Mouse (Mus musculus) cerebellum, adult 18-20 months (tissue): ENCODE results near the gene R3hdm4.

ENCODE experiments used
- DNase-seq, 2 experiments: peaks; one replicate each; pipeline ENCODE4 v3.0.0; 2021

R3hdm4 gene

DNA sequence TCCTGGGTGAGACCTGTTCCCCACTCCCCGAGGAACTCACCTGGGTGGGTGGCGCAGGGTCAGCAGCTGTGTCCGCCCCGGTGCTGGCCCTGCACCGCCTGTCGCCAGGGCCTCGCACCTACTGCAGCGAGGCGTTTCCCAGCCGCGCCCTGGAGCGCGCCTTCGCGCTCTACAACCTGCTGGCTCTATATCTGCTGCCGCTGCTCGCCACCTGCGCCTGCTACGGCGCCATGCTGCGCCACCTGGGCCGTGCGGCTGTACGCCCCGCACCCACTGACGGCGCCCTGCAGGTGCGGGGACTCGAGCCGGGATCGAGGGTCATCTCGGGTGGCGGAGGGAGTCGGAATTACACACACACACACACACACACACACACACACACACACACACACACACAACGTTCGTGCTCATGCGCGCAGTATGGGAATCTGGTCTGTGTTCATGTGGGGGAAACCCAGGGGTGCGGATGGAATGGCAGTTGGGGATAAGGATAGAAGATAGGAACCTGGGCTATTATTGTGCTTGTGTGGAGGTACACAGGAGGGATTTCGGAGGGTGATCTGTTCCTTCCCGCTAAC, at the start of gene R3hdm4:
R3hdm4 (minus strand) TSS at position 251 of the 578 bp plus-strand sequence.
- peak in 1 of 2 experiments; percentile 50 for DNase-seq

DNA sequence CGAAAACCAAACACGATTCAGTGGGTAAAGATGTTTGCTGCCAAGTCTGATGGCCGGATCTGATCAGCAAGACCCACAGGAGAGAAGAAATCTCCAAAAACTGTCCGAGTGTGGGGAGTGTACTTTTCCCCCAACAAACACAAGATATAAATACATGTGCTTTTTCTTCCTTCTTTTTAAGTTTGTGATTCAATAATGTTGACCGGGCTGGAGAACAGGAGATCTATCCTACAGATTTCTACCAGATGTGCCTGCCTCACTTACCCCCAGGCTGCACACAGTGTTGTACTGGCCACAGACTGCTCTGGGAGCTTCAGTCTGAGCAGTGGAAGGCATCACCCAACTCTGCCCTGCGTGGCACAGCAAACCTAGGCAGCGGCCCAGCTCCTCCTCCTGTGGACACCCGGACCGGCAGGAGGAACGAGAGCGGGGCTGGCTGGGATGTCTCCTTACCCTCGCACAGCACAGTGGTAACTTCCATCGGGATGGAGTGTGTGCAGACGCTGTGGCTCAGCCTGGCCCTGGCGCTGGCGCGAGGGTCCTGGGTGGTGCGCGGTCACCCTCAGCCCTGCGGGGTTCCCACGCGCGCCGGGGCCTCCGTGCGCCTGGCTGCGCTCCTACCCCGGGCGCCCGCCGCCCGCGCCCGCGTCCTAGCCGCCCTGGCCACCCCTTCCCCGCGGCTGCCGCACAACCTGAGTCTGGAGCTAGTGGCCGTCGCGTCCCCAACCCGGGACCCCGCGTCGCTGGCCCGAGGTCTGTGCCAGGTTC, 49.6 kb upstream of the R3hdm4 start, which contains the start of gene Grin3b:
Grin3b (plus strand) TSS at position 301 of the 768 bp plus-strand sequence.
- peak; percentile 41 to 53 for DNase-seq

DNA sequence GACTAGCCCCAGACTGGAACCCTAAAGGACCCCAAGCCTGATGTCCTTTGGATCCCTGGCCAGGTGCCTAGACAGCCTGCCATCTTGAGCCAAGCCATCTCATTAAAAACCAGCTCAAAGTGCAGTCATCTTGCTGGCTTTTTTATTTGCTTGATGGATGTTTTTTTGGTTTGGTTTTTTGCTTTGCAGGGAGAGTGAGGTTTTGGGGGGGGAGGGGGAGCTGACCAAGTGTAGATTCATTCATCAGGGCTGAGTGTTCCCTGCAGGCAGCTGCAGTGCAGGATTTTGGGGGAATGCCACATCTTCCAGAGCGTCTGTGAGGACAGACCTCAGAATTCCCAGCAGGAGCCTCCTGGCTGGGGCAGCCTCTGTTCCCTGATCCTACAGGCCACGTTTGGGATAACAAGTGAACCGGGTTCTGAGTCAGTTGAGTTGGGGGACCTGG, 48.1 kb upstream of the R3hdm4 start:
- no peak for DNase-seq

DNA sequence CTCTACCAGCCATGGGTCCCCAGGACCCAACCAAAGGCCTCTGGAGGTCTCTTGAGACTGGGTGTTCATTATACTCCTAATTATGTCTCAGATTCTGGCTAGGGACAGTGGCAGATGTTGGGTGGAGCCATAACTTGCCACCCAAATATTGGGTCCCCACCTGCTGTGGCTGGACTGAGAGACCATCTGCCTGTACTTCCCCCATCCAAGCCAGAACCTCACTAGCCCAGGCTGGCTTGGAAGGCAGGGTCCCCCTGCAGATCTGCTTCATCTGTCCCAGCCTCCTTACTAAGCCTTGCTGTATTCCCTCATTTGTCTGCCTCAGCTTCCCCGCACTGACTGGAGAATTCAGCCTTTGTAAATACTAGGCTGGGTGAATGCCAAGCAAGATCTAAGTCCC, 47.2 kb upstream of the R3hdm4 start:
- no peak for DNase-seq

DNA sequence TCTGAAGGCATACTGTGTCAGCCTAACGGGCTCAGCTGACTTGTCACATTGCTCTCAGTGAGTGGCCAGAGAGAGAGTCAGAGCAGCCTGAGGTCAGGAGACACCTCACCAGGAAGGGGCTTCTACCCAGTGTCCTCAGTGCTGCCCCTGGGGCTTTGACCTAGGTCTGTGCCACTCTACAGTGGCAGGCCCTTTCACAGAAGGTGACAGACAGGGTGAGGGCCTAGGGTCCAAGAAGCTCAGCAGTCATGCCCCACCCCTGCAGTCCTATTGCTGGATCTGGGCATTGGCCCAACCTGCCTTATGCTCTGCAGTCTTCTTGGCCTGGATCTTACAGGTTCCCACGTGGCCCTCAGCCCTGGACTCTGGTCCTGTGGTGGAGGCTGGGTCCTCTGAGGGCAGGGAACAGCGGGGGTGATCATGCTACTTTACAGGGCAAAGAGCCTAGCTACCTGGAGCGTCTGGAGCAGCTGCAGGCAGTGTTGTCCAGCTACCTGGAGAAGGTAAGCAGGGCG, 45.9 kb upstream of the R3hdm4 start:
- peak; percentile 61 to 64 for DNase-seq

DNA sequence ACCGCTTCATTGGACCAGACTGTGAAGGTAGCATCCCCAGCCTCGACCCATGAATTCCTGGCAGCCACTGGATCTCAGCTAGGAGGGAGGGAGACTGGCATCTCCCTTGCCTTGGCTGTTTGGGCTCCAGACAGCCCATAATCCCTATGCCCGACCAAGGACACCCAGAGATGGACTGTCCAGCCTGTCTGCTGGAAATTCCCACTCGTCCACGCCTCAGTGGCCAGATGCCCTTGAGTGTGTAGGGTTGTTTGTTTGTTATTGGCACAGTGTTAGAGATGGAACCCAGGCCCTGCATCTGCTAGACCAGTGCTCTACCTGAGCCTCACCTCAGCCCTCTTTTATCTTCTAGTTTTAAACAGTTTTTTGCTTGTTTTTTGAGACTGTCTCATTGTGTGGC, 44.3 kb upstream of the R3hdm4 start:
- DNase-seq: no peak

DNA sequence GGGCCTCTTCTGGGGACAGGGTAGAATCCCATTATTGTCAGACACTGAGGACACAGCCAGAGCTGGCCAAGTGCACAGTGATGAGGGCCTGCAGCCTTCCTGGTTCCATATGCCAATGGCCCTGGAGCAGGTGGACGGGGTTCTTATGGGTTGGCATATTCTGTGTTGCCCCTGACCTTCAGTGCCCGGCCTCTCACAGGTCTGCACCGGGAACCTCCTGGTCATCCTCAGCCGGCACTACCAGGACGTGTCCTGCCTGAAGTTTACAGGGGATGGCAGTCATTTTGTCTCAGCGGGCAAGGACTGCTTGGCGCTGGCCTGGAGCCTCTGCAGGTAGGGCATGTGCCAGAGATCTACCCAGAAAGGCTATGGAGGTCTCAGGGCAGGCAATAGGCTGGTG, 43.7 kb upstream of the R3hdm4 start:
- DNase-seq: no peak

DNA sequence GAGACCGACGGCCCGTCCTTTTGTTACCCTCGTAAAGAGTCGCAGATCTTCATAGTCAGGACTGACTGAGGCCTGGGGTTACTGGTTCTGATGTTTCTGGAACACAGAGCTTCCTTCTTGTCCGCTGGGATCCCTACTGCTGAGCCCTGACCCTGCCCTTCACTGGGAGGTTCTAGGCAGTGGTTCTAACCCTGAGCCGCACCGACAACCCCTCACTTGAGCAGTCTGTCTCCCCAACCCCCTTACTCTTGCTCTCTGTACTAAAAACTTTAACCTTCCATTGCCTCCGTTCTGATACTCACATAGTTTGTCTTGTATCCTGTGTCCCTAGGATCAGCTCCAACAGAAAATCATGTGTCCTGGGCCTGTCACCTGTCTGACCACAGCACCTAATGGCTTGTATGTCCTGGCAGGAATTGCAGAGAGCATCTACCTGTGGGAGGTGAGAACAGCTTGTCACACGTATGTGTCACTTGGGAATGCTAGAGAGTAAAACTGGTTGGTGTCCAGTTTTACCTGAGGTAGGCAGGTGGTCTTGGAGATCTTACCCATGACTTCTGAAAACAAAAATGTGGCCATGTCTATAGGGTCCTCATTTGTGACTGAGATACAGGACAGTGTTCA, 39.8 kb upstream of the R3hdm4 start:
- no peak for DNase-seq

DNA sequence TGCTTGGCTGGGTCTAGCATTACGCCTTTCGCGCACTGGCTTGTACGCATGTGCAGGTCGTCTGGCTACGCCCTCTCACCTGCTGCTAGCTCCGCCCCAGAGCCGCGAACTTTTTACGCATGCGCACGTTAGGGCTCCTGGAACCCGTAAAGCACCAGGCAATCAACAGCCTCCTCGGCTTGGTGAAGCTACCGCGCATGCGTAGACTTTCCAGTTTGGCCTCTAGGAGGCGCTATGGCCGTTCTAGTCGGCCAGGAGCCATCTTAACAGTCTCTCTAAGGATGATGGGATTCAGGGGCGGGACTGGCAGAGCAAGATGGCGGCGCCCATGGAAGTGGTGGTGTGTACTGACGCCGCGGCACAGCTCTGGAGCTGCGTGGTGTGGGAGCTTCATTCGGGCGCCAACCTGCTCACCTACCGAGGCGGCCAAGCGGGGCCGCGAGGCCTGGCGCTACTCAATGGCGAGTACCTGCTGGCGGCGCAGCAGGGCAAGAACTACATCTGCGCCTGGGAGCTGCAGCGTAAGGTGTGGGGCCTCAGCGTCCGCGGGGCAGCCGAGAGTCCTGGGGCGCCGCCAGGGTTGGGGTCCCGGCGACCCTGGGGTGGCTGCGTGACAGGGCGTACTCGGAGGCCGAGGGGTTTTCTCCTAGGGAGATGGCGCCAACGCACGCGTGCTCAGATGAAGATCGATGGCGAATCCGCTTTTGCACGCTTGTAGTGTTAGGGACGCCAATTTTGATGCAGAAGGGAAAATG, 39.0 kb upstream of the R3hdm4 start, which contains the start of gene Wdr18:
Wdr18 (plus strand) TSS at position 306 of the 755 bp plus-strand sequence.
- DNase-seq: peak; percentile 99

DNA sequence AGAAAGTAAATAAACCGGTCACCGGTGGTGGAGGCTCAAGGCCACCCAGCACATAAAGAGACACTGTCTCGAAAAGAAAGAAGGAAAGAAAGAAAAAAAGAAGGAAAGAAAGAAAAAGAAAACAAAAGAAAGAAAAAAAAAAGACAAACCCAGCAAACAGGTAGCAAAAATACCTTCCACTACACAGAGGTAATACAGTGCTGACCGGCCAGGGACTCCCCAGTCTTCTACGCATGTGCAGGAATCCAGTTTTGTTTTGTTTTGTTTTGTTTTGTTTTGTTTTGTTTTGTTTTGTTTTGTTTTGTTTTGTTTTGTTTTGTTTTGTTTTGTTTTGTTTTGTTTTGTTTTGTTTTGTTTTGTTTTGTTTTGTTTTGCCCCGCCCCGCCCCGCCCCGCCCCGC, 38.4 kb upstream of the R3hdm4 start:
- DNase-seq: peak in 1 of 2 experiments; percentile 63

DNA sequence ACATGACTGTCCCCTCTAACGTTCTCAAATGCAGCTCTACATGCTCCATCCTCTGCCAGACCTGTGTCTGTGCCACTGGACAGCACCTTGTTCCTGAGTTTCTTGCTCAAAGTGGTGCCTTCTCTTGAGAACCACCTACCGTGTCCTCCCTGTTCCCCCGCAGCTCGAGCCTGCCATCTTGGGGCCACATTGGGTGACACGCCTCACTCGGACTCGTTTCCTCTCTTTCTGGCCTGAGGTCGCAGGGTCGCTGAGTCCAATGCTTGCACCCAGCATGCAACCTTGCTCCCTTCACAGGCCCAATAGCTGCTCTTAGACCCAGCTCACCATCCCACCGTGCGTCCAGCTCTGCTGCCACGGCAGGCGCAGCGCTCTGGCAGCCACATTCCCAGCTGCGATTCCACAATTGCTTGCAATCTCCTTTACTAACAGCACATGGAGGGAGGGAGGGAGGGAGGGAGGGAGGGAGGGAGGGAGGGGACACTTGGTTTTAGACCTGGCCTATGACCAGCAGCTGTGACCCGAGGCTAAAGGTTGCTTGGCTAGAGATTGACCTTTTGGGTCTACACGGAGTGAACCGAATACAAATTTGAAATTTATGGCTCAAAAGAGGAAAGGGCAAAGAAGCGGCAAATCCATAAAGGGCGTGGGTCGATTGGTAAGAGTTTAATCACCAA, 37.3 kb upstream of the R3hdm4 start:
- DNase-seq: peak; percentile 85 to 86

DNA sequence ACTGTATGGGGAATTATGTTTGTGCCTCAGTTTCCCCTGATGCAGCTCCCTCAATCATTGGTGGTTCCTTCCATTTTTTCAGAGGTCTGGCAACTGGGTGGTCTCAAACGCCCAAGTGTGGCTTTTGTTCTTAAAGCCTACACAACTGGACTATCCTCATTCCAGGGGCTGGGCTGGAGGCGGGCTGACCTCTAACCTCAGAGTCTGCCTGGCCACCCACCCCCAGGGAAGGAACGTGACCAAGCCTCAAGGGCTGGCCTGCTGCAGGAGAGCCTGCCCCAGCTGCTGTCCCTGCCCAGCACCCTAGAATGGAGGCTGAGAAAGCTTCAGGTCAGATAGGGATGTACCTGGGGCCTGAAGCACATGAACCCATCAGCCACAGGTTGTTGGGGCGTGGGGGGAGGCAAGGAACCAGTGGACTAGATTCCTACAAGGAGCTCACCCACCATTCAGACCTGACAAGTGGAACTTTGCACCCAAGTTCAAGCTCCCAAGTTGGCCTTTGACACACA, 35.7 kb upstream of the R3hdm4 start:
- DNase-seq: no peak

DNA sequence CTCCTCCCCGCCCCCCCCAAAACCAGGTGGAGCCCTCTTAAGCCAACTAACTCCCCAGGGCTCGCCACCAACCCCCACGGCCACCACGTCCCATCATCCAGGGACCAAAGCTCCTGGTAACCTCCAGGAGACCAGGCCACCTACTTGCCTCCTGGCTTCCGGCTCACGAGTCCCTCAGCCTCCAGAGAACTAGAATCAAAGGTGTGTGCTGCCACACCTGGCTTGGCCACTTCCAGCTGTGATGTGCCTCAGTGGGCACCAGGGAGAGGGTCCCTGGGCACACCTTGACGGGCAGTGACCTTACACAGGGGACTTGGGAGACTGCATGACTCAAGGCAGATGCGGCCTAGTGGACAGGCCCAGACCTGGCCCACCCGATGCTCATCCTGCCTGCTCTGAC, 34.7 kb upstream of the R3hdm4 start:
- DNase-seq: no peak

DNA sequence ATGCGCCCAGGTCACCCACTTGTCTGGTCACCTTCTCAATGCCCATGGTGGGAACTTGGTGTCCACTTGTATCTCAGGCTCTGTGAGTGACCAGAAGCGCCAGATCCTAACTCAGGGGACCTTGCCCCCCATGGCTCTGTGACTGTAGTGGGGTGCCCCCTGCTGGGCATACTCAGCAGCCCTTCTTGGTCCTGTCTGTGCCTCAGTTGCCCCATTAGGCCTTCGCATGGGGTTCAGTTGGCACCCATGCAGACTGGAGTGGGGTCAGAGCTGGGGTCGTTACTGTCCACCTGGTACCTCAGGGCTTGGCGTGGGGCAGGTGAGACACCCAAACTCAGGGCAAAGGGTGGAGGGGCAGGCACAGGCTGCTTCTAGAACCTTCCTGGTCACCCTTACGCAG, 32.9 kb upstream of the R3hdm4 start:
- no peak for DNase-seq

DNA sequence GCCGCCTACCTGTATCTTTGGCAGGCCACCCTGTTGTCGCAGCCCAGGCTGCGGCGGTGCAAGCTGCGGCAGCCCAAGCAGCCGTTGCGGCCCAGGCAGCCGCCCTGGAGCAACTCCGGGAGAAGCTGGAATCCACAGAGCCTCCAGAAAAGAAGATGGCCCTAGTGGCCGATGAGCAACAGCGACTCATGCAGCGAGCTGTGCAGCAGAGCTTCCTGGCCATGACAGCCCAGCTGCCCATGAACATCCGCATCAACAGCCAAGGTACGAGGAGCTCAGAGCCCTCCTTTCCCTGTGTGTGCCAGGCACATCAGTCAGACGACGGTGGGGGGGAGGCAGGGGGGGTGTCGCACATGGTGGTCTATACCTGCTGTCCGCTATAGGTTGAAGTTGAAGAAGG, 29.7 kb upstream of the R3hdm4 start:
- DNase-seq: no peak

DNA sequence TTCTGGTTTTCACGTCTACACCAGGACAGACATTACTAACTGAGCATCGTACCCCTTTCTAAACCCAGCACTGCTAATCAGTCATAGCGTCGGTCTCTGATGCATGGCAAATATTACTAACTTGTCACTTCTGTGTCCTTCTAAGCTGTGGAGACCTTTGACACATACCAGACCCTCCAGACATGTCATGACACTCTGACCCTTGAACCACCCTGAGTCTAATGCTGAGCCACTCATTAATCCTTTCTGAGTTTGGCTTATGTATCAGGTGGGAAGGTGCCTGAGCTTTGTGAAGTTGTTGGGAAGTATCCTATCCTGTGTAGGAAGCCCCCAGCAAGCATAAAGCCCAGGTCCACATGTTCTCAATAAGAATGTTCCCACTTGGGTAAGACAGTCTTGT, 28.9 kb upstream of the R3hdm4 start:
- DNase-seq: no peak

DNA sequence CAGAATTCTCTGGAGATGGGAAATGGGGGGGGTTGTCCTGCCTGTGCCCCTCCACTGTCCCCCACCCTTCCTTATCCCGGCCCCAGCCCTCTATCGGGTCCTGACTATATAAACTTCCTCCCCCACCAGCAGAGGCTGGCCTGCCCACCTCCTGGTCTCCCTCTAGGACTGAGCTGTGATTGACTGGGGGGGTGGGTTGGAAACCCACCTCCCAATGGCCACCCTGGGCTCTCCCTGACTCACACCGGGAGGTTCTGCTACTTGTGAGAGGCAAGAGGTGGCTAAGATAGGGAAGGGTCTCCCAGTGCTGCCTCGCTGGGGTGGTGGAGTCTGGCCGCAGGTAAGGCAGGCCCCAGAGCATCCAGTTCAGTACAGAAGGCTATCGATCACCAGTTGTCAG, 26.5 kb upstream of the R3hdm4 start:
- DNase-seq: no peak

DNA sequence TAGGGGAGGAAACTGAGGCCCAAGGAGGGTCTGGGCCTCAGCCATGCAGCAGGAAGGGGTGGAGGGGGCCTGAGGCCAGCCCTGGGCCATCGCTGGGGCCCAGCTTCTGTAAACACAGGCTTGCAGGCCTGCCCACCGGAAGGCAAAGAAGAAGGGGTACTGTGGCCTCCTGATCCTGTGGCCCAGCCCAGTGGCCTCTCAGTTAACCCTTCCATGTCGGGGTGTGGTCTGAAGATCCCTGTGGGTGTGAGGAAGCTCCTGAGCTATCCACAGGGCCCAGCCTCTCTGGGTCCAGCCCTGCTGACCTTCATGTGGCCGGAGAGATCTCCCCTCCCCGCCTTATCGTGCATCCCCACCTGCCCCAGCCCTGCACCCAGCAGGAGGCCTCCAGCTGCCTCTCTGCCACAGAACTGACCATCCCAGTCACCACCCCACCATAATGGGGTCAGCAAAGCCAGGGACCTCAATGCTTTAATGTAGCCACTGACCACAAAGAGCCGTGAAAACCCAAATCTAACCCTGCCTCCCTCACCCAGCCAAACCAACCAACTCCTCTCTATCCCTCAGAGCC, 25.8 kb upstream of the R3hdm4 start:
- no peak for DNase-seq

DNA sequence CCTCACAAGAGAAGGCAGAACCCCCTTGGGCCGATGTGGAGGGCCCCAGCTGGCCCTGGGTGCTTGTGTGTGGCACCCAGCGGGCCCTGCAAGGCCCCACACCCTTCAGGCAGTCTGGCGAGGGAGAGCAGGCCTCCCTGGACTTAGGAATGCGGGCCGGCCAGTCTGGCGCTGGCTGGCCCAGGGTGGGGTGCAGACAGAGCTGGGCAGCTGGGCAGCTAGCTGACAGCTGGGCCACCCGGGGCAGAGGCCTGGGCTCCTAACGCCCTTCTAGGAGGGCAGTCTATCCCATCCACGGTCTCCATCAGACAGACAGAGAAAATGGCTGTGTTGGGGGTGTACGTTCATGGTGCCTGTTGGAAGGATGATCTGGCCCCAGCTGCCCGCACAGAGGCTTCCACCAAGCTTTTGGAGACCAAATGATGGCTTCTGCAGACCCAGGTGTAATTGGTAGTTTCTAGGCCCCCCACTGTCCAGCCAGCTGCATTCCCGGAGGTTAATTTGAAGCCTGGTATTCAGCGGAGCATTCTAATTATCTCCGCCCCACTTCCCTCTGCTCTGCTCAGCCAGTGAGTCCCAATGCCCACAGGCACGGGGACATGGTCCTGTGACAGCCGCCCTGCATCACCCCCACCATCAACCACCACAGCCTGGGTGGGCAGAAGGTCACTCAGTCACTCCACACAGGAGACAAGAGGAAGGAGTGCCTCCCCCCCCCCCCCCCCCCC, 24.7 kb upstream of the R3hdm4 start:
- no peak for DNase-seq

DNA sequence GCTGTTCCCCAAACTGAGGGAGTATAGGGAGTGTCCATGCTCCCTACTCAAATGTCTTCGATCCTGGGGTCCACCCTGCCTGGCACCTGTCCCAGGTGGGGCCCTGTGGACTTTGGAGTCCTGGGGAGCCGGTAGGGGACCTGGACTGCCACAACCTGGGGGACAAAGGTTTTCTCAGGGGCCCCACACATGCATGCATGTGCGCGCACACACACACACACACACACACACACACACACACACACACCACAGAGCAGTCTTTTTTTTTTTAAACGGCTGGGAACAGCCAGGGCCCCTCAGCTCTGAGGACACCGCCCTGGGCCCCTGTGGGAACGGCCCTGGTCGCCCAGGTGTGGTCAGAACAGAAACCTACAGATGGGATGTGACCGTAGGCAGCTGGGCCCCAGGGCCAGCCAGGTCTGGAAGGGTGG, 22.5 kb upstream of the R3hdm4 start:
- no peak for DNase-seq

DNA sequence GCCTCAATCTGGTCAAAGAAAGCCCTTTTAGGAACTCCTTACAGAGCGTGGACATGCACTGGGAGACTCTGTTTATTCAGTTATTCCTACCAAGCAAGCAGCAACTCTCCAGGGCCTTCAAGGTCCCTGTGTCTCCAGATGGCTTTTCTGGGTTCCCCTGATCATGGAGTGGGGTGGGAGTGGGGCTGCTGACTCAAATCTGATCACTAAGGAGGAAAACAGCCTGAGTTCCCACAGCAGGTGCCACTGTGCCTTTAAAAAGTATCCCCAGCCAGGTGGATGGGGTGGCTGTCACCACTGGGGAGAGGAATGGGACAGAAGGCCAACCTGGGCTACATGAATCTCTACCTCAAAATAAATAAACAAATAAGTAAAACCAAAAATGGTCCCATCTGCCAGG, 22.0 kb upstream of the R3hdm4 start:
- DNase-seq: no peak
